Mouse (Mus musculus): ENCODE results near the gene Grb10. TPM values are rescaled to one million over a fixed set of nuclear protein-coding genes. Genes with fewer than 3 reads are reported as not detected.

The Grb10 gene
- polyA plus RNA-seq, 1 experiment from 2014 or later: 133 TPM

GRCm38 (mm10) chr11:11888727-11889126, 149.8 kb downstream of the Grb10 start:
- Histone ChIP-seq H3K9me3 (no peaks in the 10 kb centered on the region), H3K4me3 (no peak overlapping the region), H3K4me1 (replicated peaks) (peaks cover 31% of the 10 kb centered on the region), H3K9ac (no peak overlapping the region), H3K27me3 (no peaks in the 10 kb centered on the region), H3K4me2 (no peak overlapping the region), H3K36me3 (no peaks in the 10 kb centered on the region), H3K27ac (replicated peaks) (no peak overlapping the region)
- 85% methylated on average over 3 of the region's 3 CpGs for WGBS
- no peak for ATAC-seq (ENCODE audit: low read depth)

GRCm38 (mm10) chr11:11888051-11888450, 150.4 kb downstream of the Grb10 start:
- Histone ChIP-seq H3K36me3 (no peaks in the 10 kb centered on the region), H3K4me2 (no peak overlapping the region), H3K4me1 (replicated peaks) (peaks cover 31% of the 10 kb centered on the region), H3K27ac (replicated peaks) (no peak overlapping the region), H3K27me3 (no peaks in the 10 kb centered on the region), H3K4me3 (no peak overlapping the region), H3K9ac (no peak overlapping the region), H3K9me3 (no peaks in the 10 kb centered on the region)
- 82% methylated on average over 3 of the region's 3 CpGs for WGBS
- ATAC-seq (ENCODE audit: low read depth): no peak

- Histone ChIP-seq H3K4me1 (replicated peaks) (peaks cover 31% of the 10 kb centered on the region), H3K36me3 (no peaks in the 10 kb centered on the region), H3K27me3 (no peaks in the 10 kb centered on the region), H3K9me3 (no peaks in the 10 kb centered on the region), H3K4me3 (no peak overlapping the region), H3K27ac (replicated peaks) (no peak overlapping the region), H3K4me2 (no peak overlapping the region), H3K9ac (no peak overlapping the region)
- no peak for ATAC-seq (ENCODE audit: low read depth)
- WGBS: 58% methylated on average over 4 of the region's 4 CpGs
These were observed 152.0 kb downstream of the Grb10 start for GRCm38 (mm10) chr11:11886403-11886998.

- Histone ChIP-seq H3K4me1 (replicated peaks) (peaks cover 34% of the 10 kb centered on the region), H3K27me3 (no peaks in the 10 kb centered on the region), H3K9me3 (no peaks in the 10 kb centered on the region), H3K9ac (no peak overlapping the region), H3K27ac (replicated peaks) (no peak overlapping the region), H3K4me3 (no peak overlapping the region), H3K4me2 (no peak overlapping the region), H3K36me3 (no peaks in the 10 kb centered on the region)
- ATAC-seq (ENCODE audit: low read depth): no peak
- WGBS: 7% methylated on average over 3 of the region's 3 CpGs
These were observed 152.6 kb downstream of the Grb10 start for GRCm38 (mm10) chr11:11885921-11886320.

GRCm38 (mm10) chr11:11885246-11885643, 153.2 kb downstream of the Grb10 start:
- Histone ChIP-seq H3K27me3 (no peaks in the 10 kb centered on the region), H3K36me3 (no peaks in the 10 kb centered on the region), H3K4me3 (no peak overlapping the region), H3K27ac (replicated peaks) (no peak overlapping the region), H3K4me1 (replicated peaks) (peaks cover 29% of the 10 kb centered on the region), H3K4me2 (no peak overlapping the region), H3K9me3 (no peaks in the 10 kb centered on the region), H3K9ac (no peak overlapping the region)
- ATAC-seq (ENCODE audit: low read depth): no peak
- WGBS: 65% methylated on average over 4 of the region's 4 CpGs

GRCm38 (mm10) chr11:11884533-11885245, 153.8 kb downstream of the Grb10 start:
- Histone ChIP-seq H3K9ac (no peak overlapping the region), H3K4me1 (replicated peaks) (peaks cover 23% of the 10 kb centered on the region), H3K9me3 (no peaks in the 10 kb centered on the region), H3K27me3 (no peaks in the 10 kb centered on the region), H3K36me3 (no peaks in the 10 kb centered on the region), H3K27ac (replicated peaks) (0 out of 2 replicates have a peak overlapping the region, but pooled peaks have one; percentile 33), H3K4me2 (no peak overlapping the region), H3K4me3 (no peak overlapping the region)
- ATAC-seq (ENCODE audit: low read depth): no peak; the same call in 1 of the 2 replicates
- WGBS: 41% methylated on average over 11 of the region's 11 CpGs

GRCm38 (mm10) chr11:11881783-11882155, 156.7 kb downstream of the Grb10 start:
- H3K36me3 ChIP-seq: no peaks in the 10 kb centered on the region
- H3K4me3 ChIP-seq: no peak overlapping the region
- WGBS: 22% methylated on average over 1 of the region's 1 CpGs
- H3K4me1 ChIP-seq (replicated peaks): peaks cover 28% of the 10 kb centered on the region
- H3K4me2 ChIP-seq: no peak overlapping the region
- H3K27me3 ChIP-seq: no peaks in the 10 kb centered on the region
- no peak overlapping the region for H3K27ac ChIP-seq (replicated peaks)
- ATAC-seq (ENCODE audit: low read depth): no peak
- H3K9me3 ChIP-seq: no peaks in the 10 kb centered on the region
- H3K9ac ChIP-seq: no peak overlapping the region

GRCm38 (mm10) chr11:11881026-11881782, 157.3 kb downstream of the Grb10 start:
- ATAC-seq (ENCODE audit: low read depth): no peak
- H3K4me1 ChIP-seq (replicated peaks): peaks cover 28% of the 10 kb centered on the region
- H3K9ac ChIP-seq: no peak overlapping the region
- no peak overlapping the region for H3K4me2 ChIP-seq
- H3K27ac ChIP-seq (replicated peaks): no peak overlapping the region
- no peak overlapping the region for H3K4me3 ChIP-seq
- WGBS: 37% methylated on average over 13 of the region's 13 CpGs
- no peaks in the 10 kb centered on the region for H3K9me3 ChIP-seq
- H3K36me3 ChIP-seq: no peaks in the 10 kb centered on the region
- no peaks in the 10 kb centered on the region for H3K27me3 ChIP-seq

Other genes with a start within 250 kb of the Grb10 start
- 13.5 and 15.5 TPM in 2 replicates for gene Fignl1, start 229.7 kb downstream of the Grb10 start, polyA plus RNA-seq (2015; fragmentation: Nextera tagmentation; extraction: Ambion mirVana)
- 3.3 and 6.5 TPM in 2 replicates for gene Ddc, start 140.5 kb downstream of the Grb10 start, polyA plus RNA-seq (2015; fragmentation: Nextera tagmentation; extraction: Ambion mirVana)

Measured in neural tube, embryonic 13.5 days (tissue).